Mouse (Mus musculus) brain, adult 2 months (tissue): Measurements from ENCODE around the gene Tas2r119.
"Not testable (repeated sequence)": the region's sequence is repeated elsewhere in the genome, so short reads cannot be mapped to it uniquely, and the experiment has no call there.

Source experiments
- DNase-seq: peaks from one replicate; pipeline ENCODE4 v3.0.0; 2011; ENCODE audit warnings: low read depth, low spot score

Tas2r119 gene

DNA sequence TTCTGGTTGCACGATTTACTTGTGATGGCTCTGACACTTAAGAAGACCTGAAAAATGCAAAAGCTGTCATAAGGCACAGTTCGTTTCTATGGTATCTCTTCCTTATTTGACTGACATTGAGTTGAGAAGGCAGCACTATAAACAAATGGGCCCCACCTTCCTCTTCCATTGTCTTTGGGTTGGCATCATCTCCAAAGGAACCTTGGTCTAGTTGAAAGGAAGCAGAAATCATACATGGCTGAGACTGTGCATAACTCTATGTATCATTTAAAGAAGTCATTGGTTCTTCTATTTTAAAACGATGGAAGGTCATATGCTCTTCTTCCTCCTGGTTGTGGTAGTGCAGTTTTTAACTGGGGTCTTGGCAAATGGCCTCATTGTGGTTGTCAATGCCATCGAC lies at the start of gene Tas2r119:
Gene Tas2r119 (plus strand): TSS at position 301 of the 400 bp plus-strand sequence.
- DNase-seq, result no peak

DNA sequence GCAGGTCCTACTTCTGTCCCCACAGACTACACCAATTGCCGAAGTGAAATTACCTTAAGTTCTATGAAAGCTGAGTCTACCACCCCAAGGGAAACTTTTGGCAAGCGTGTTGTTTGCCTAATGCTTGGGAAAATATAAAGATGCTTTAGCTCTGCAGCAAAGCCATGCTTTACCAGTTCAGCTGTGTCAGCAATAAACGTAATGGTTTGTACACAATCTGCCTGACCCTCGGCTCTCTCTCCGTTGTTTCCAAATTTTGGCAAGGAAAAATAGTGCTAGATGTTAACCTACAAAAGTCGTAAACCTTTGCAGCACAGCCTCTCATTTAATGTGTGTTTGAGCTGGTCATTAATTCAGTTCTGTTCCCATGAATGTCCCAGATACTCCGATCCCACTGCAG lies 44.8 kb upstream of the Tas2r119 start:
- peak; percentile 9 for DNase-seq

DNA sequence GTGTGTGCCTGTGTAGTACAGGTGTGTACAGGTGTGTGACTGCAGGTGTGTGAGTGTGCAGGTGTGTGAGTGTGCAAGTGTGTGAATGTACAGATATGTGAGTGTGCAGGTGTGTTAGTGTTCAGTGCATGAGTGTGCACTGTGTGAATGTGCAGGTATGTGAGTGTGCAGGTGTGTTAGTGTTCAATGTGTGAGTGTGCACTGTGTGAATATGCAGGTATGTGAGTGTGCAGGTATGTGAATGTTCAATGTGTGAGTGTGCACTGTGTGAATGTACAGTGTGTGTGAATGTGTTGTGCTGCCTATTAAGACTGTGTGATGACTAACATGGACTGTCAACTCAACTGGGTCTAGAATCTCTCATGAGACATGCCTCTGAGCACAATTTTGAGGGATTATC lies 35.4 kb upstream of the Tas2r119 start:
- DNase-seq, result no peak

DNA sequence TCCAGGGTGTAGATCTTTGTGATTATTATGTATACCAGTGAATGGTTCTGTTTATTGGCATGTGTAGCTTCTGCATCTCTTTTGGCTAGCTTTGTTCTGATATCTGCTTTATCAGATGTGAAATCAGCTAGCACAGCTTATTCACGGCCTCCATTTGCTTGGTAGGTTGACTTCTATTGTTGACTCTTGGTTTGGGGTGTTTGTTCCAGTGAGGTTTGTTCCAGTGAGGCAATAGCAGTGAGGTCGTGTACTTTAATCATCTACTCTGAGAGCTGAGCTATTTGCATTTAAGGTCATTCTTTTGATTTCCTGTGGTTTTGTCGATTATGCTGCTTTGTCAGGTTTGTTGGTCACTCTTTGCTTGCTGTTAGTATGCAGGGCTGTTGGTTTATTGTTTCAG lies 32.8 kb upstream of the Tas2r119 start:
- no peak for DNase-seq

DNA sequence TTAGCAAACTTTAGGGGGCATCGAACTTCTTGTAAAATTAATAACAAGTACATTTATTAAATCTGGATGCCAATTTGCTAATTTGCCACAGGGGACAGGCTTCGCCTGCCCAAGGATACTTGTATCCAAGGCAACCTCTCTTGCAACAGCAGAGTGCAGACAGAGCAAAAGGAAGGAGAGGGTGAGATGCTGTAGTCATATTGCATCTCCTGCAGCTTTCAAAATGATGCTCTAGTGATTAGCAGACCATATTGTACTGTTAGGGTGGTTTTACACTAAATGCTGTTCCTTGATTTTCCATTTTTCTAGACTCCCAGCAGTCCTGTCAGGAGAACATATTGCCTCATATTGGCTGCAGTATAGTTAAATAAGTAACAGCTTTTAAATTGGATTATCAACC lies 23.7 kb upstream of the Tas2r119 start:
- DNase-seq, result no peak

DNA sequence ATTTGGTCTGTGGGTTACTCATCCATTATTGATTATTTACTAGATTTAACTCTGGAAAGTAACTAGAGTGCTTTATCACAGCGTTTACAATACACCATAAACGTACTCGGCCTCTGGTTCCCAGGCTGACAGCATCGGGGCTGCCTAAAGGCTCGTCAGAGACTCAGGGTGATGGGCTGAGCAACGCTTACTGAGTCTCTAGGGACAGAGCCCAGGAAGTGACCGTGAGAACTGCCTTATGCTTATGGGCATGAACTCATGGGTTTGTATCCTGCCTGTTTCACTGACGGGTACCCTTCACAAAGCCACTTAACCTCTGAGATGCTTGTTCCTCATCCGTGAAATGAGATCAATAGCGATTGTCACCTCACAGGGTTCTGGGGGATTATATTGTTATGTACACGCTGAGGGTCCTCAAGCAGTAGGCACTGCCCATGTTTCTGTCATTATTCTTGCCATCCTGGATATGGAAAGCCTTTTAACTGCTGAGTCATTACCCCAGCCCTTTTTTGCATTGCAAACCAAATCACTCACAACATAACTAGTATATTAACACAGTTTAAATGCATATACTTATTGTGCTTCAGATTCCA lies 23.1 kb upstream of the Tas2r119 start:
- DNase-seq, result no peak

DNA sequence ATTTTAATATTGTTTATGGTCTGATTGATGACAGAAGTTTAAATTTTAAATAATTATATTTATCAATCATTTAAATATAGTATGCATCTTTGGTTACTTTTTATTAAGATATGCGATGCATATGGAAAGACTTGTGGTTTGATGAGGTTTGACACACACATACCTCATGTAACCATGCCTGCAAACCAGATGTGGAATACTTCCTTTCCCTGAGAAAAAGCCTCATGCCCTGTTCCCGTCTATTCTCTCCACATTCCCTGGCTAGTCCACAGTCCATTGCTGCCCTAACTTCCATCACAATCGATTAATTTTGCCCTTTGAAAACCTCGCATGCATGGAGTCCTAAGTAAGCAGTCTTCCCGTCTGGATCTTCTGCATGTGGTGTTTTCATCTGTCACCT lies 21.0 kb upstream of the Tas2r119 start:
- DNase-seq, result no peak

DNA sequence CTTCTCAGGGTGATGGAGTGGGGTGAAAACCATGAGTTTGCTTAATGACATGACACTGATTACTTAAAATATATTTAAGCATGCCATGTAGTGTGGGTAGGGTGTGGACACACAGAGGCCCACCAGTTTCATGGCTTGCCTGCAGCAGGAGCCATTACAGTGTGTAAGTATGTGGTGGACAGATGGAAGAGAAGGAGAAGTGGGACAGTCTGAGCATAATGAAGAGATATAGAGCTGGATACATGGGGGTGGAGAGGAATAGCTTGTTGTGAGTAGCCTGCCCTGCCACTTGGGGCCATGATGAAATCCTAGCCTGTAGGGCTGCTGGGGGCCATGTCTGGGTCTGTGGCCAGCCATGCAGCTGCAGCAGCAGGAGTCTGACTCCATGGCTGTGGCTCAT lies 16.8 kb upstream of the Tas2r119 start:
- DNase-seq, result no peak

DNA sequence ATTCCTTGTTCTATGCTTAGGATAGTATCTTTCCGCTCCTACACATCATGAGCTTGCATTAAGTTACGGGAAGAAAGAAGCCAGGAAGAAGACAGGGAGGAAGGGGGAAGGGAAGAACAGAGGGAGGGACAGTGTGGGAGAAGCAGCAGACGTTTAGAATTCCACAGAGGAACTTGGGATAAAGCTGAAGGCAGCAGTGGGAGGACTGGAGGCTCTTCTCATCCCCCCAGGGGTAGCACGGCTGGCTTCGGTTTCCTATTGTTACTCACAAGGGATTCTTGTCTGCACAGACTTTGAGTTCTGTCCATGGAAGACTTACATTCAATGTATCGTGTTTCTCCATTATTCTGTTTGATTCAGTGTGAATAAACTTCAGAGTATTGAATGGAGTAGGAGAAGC lies 5.3 kb upstream of the Tas2r119 start:
- DNase-seq, result peak; percentile 64

DNA sequence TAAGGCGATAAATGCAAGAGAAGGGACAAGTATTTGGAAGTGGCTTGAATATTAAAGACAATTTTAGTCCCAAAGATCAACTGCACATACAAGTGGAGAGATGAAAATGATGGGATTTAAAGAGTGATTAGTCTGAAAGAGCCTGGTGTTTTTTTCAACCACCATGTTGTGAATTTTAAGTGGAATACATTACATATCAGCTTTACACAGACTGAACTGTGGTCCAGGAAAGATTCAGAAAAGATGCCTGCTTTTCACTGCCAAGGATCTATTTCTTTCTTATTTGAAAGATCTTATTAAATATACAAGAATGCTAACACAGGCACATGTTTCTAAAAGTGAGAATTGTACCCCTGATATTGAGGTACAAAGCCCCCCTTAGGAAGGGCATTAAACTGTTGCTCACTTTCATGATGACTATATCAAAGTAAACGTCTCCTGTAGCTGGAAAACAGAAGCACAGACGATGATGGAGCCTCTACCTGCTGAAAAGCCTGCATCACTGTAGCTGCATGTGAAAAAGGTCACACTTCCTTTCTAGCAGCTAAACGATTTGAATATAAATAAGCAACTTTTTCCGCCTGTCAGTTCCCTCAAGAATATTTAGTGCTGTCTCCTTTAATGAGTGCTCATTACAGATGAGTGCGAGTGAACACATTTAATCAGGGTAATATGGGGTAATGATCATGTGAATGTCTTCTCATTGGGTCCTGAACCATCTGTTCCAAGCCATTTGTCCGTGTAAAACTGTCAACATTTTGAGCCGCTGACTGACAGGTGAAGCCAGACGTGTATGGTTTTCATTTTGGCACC lies 4.7 kb upstream of the Tas2r119 start:
- no peak for DNase-seq

DNA sequence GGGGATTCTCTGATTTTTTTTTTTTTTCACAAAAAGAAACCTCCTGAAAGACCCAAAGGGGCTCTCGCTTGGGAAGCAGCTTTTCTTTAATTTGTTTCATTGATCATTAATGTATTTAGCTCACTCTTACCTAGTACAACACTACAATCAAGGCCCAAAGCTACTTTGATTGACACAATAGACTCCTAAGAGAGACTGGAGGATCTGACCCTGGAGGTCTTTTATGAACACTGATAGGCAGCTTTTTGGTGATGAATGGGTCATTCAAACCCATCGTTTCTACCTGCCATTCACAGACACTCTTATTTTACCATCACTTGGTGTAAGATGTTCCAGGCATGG lies 4.1 kb upstream of the Tas2r119 start:
- no peak for DNase-seq

DNA sequence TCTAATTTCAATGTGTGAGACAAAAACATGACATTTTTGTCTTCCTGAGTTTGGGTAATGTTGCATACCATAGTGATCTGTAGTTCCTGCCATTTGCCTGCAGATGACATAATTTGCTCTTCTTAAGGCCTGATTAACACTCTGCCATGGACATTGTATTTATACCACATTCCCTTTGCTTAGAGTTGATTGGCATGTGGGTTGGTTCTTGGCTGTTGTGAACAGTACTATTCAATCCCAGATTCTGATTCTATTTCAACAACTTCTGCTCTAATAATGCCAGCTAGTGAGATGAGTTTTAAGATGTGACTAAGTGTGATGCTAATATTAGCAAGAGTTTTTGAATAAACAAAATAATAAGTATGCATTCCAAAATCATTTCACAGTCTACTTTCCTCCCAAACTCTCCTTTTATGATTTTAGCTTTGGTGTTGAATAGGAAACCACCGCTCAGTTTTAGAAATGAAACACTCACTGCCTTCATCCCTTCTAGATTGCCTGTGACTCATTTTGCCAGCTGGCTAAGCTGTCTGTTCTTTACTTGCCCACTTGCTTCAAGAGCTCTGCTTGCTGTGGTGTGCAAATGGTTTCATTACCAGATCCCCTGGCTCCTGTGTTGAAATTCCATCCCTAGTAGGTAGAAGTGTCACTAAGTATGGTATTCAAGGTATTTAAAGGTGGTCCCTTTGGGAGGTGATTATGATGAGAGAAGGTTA lies 3.1 kb downstream of the Tas2r119 start:
- peak; percentile 90 for DNase-seq

DNA sequence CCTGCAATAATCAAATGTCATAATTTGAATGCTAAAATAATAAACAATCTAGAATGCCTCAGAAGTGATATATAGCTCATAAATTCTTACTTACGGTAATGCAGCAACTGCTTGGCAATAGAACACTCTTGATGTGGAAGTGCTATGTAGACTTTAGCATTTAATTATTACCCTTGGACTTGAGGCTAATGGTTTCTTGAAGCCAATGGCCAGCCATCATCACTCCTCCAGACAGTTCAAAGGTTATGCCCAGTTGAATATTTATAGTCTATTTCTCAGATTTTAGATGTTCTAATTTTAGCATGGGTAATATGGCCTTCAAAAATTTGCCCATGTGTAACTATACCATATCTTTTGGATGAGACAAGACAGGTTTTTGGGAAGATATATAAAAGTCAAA lies 4.9 kb downstream of the Tas2r119 start:
- DNase-seq, result no peak

DNA sequence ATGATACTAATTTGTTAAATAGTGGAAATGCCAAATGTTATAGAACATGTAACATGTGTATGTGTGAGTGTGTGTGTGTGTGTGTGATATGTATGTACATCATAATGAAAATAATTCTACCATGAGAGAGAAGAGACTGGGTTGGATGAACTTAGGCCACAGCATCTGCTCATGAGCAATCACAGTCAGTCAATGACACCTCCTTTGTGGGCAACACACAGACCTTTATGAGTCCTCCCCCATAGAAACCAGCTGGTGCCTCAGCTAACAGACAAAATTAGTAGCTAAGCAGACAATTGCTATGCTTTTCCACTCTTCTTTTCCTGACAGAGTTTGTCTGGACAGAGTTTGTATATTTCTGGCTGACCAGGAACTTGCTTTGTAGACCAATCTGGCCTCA lies 7.9 kb downstream of the Tas2r119 start:
- peak; percentile 43 for DNase-seq

DNA sequence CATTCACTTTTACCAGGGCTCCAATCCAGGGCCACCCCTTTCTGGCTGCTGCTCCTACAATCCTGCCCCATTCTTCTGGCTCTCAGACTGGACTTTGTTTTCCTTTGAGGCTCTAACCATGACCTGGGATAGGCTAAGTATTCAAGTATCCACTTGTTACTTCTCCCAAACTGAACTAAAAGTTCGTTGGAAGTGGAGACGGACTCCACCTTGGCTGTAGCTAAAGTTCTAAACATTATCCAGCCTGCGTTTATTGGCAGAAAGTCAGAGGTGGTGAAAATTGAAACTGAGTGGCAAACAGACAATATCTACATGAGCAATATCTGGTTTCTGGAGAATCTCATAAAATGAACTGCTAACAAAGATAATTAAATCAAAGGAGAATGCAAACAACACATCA lies 12.8 kb downstream of the Tas2r119 start:
- no peak for DNase-seq

DNA sequence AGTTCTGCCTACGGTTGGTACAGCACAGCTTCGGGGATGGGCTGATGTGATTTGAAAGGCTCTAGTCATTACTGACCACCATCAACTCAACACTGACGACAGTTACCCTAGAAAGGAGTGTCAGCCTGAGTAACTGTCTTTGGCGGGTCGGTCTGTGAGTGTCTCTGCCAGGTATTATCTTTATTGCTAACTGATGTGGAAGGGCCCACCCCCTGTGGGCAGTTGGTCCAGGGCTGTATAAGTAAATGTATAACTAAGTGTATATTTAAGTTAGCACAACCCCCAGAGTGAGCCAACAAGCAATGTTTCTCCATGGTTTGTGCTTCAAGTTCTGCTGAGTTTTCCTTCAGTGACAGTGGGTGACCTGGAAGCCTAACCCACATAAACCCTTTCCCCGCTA lies 13.3 kb downstream of the Tas2r119 start:
- no peak for DNase-seq

DNA sequence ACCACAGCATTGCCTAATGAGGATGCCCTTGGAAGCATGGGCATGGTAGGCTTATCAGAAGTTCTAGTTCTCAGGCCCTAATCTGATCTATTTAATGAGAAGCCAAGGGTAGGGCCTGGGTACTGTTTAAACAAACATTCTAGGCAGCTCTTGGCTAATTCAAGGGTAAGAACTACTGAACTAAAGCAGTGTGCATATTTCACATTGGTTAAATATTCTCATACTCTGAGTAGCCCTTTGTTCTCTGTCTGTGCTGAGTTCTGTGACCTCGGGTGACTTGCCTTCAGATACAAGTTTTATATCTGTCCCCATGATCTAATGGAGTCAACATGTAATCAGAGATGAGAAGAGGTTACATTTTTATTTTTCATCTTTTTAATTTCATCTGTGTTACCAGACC lies 15.9 kb downstream of the Tas2r119 start:
- no peak for DNase-seq

DNA sequence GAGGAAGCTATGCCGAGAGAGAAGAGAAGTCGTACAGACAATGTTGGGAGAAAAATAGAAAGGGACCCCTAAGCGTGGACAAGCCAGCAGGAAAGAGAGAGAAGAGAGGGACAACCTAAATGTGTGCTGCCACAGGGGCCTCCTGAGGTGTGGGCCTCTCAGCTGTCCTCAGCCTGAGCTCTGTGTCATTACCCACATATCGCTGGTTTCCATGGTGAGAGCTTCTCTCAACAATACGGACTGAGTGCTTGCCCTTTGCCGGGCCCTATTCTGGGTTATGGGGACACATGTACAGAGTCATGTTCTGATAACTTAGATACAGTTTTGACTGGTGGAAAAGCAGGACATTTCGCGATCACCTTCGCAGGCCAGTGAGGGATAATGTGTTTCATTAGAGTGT lies 21.0 kb downstream of the Tas2r119 start:
- no peak for DNase-seq

DNA sequence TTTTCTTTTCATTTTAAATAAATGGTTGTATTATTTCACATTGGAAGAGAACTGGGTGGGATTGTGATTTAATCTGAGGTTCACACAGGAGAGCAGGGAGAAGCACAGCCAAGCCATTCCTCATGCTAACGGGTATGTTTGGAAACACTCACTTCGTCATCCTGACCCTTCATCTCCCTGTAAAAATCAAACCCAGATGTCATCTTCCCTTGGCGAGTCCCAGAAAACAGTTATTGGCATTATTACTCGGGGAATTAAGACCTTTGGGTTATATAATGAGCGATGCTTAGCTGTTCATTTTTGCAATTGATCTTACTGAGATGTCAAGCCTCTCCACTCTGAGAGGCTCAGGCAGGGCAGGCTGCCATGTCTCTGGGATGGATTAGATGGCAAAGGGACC lies 21.5 kb downstream of the Tas2r119 start:
- no peak for DNase-seq

DNA sequence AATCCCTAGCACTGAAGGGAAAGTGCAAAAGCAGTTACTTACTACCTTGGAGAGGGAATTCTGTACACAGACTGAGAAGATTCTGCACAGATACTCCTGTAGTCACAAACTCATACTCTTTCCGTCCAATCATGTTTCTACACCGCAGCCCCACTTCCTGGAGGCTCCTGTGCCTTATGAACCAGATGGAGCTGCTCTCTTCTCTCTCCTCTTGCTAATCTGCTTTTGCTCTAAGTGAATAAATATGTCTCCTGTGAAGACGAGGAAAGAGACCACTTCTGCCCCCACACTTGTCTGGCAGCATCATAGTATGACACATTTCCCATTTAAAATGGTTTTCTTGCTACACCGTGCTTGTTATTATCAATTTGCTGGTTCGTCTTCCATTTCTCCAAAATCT lies 26.2 kb downstream of the Tas2r119 start:
- peak; percentile 49 for DNase-seq

DNA sequence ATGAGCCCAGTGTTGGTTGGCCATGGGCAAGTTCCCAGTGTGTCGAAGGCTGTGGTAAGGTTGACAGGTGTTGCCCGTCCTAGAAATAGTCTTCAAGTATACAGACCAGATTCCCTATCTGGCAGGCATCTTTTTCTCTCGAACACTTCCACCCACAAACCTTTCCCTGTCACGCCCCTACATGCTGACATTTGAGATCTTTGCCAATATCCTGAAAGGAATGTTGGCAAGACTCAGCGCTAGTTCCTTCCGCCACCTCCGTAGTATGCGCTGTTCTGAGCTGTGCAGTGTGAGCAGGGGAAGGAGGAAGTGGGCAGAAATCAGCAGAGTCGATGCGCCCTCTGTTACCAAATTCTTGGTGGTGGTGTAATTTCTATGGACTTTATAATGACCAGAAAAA lies 27.8 kb downstream of the Tas2r119 start:
- peak; percentile 77 for DNase-seq

DNA sequence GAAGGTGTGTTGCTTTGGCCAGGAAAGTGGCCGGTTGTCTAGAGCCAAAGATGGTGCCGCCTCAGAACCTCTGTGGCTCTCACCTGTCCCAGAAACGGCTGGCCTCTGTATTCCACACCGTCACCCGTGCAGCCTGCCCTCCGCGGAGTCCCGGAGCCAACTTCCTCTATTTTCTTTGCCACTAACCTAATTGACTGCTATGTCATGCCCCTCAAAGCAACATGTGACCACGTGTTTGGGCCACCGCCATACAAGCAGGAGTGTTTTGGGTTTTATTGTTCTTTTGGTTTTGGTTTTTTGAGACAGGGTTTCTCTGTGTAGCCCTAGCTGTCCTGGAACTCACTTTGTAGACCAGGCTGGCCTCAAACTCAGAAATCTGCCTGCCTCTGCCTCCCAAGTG lies 37.6 kb downstream of the Tas2r119 start:
- DNase-seq, result not testable (repeated sequence)

DNA sequence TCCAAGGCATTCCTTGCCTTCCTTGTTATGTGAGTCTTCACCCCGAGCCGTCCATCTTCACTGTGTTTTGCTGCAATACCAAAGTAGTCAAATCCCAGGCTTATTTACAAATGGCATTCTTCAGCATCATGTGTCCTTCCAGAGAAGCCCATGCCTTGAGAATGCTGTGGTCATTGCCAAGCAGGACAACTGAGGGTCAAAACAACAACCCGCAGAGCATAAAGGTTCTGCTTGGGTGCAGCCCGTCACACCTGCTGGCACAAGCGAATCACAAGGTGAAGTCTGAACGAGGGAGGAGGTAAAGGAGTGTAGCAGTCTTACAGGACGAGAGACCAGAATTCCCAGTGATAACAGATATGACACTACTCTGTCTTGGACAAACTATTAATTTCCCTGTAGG lies 45.9 kb downstream of the Tas2r119 start:
- no peak for DNase-seq
